Mouse (Mus musculus) G1E (cell line): ENCODE measurements around the gene Dut.

Experiments
- CTCF ChIP-seq: IDR thresholded peaks from 2 replicates; pipeline ENCODE4 v1.5.1; 2012; ENCODE audit warnings: low read depth, low read length, inconsistent platforms, mixed read lengths
- GATA1 ChIP-seq: IDR thresholded peaks from 2 replicates; pipeline ENCODE4 v1.6.1; 2012; ENCODE audit warnings: borderline replicate concordance, low read length, inconsistent platforms, mixed read lengths
- TAL1 ChIP-seq: conservative IDR thresholded peaks from 2 replicates; pipeline ENCODE4 v1.6.1; 2012; ENCODE audit warnings: low read depth, low read length, inconsistent platforms, mixed read lengths

- no peak for TF ChIP-seq CTCF
- no peak for TF ChIP-seq GATA1
- no peak for TF ChIP-seq TAL1
Observed at GRCm38 (mm10) chr2:125221673-125222072, 25.3 kb upstream of the Dut start.
